Mouse (Mus musculus) MEL (cell line): ENCODE measurements around the gene Nfx1. TPM values are rescaled to one million over a fixed set of nuclear protein-coding genes. Genes with fewer than 3 reads are reported as not detected.
"Not testable (repeated sequence)": the region's sequence is repeated elsewhere in the genome, so short reads cannot be mapped to it uniquely, and the experiment has no call there.

ENCODE experiments used
- DNase-seq: peaks from one replicate; pipeline ENCODE4 v3.0.0; 2011; ENCODE audit warnings: low read depth, low spot score
- H3K27ac ChIP-seq: 2 replicates; pipeline ENCODE4 v1.5.1; 2012; ENCODE audit warnings: low read depth, mild to moderate bottlenecking, control low read depth, low read length, moderate library complexity; ENCODE audit not compliant: control insufficient read depth
- H3K27me3 ChIP-seq, 2 experiments: fragments of 150-350 bp in 1 of 2; sonication (generic) in 1 of 2; 2 replicates each; pipeline ENCODE4 v1.6.1; 2012; ENCODE audit warnings: low read length in 2 of 2, mild to moderate bottlenecking in 2 of 2, improper control_type of control experiment in 1 of 2, moderate library complexity in 1 of 2; ENCODE audit not compliant: insufficient read depth in 2 of 2, control insufficient read depth in 1 of 2
- H3K36me3 ChIP-seq, 2 experiments: 2 replicates each; pipeline ENCODE4 v1.6.1; 2012 to 2014; ENCODE audit warnings: low read length in 2 of 2, improper control_type of control experiment in 1 of 2, inconsistent platforms in 1 of 2, mild to moderate bottlenecking in 1 of 2; ENCODE audit not compliant: insufficient read depth in 2 of 2, control insufficient read depth in 1 of 2
- H3K4me1 ChIP-seq, 2 experiments: fragments of 150-350 bp in 1 of 2; sonication (generic) in 1 of 2; 2 replicates each; pipeline ENCODE4 v1.6.1; 2012; ENCODE audit warnings: low read length in 2 of 2, improper control_type of control experiment in 1 of 2, mild to moderate bottlenecking in 1 of 2; ENCODE audit not compliant: insufficient read depth in 2 of 2, control insufficient read depth in 1 of 2
- H3K4me3 ChIP-seq, 2 experiments: fragments of 150-350 bp in 1 of 2; sonication (generic) in 1 of 2; 2 replicates each; pipeline ENCODE4 v1.5.1; 2012; ENCODE audit warnings: low read depth in 2 of 2, low read length in 2 of 2, mild to moderate bottlenecking in 2 of 2, moderate library complexity in 2 of 2, control low read depth in 1 of 2, improper control_type of control experiment in 1 of 2; ENCODE audit not compliant: control insufficient read depth in 1 of 2, insufficient read depth in 1 of 2
- H3K79me2 ChIP-seq: 2 replicates; pipeline ENCODE4 v1.6.1; 2012; ENCODE audit warnings: mild to moderate bottlenecking, low read length, moderate library complexity; ENCODE audit not compliant: control insufficient read depth, poor library complexity, insufficient read depth
- H3K9ac ChIP-seq: 2 replicates; pipeline ENCODE4 v1.6.1; 2012; ENCODE audit warnings: low read depth, mild to moderate bottlenecking, control low read depth, low read length, moderate library complexity; ENCODE audit not compliant: control insufficient read depth, poor library complexity, severe bottlenecking
- H3K9me3 ChIP-seq: fragments of 150-350 bp; sonication (generic); replicated peaks from 2 replicates; pipeline ENCODE4 v1.6.1; 2012; ENCODE audit warnings: mild to moderate bottlenecking, low read length, improper control_type of control experiment, moderate library complexity; ENCODE audit not compliant: insufficient read depth
- BHLHE40 ChIP-seq: IDR thresholded peaks from 2 replicates; pipeline ENCODE4 v1.6.1; 2012; ENCODE audit warnings: low read depth, mild to moderate bottlenecking, inconsistent platforms, low read length, improper control_type of control experiment, borderline replicate concordance
- CTCF ChIP-seq, 3 experiments: IDR thresholded peaks in 2 of 3; conservative IDR thresholded peaks in 1 of 3; 2 replicates each; pipeline ENCODE4 v1.5.1; 2011 to 2012; ENCODE audit warnings: low read length in 3 of 3, low read depth in 2 of 3, mild to moderate bottlenecking in 2 of 3, improper control_type of control experiment in 1 of 3, inconsistent platforms in 1 of 3, mixed read lengths in 1 of 3, moderate library complexity in 1 of 3; ENCODE audit not compliant: control insufficient read depth in 1 of 3, insufficient read depth in 1 of 3, poor library complexity in 1 of 3, severe bottlenecking in 1 of 3
- EP300 ChIP-seq, 2 experiments: IDR thresholded peaks; 2 replicates each; pipeline ENCODE4 v1.6.1; 2011; ENCODE audit warnings: improper control_type of control experiment in 2 of 2, low read length in 2 of 2, low read depth in 1 of 2, mild to moderate bottlenecking in 1 of 2
- ETS1 ChIP-seq: IDR thresholded peaks from 2 replicates; pipeline ENCODE4 v1.6.1; 2012; ENCODE audit warnings: low read depth, mild to moderate bottlenecking, inconsistent platforms, low read length, improper control_type of control experiment, moderate library complexity
- KAT2A ChIP-seq: conservative IDR thresholded peaks from 2 replicates; pipeline ENCODE4 v1.6.1; 2012; ENCODE audit warnings: low read depth, low read length, improper control_type of control experiment, inconsistent platforms
- MAFK ChIP-seq: IDR thresholded peaks from 2 replicates; pipeline ENCODE4 v1.6.1; 2011; ENCODE audit warnings: low read depth, mild to moderate bottlenecking, low read length, improper control_type of control experiment, borderline replicate concordance
- MAX ChIP-seq: IDR thresholded peaks from 2 replicates; pipeline ENCODE4 v1.6.1; 2011; ENCODE audit warnings: low read length, improper control_type of control experiment
- MEF2A ChIP-seq: IDR thresholded peaks from 2 replicates; pipeline ENCODE4 v1.6.1; 2014; ENCODE audit warnings: low read depth, mild to moderate bottlenecking, inconsistent platforms, low read length, improper control_type of control experiment; ENCODE audit not compliant: poor library complexity, insufficient replicate concordance, severe bottlenecking; ENCODE audit errors: extremely low read depth
- NELFE ChIP-seq: IDR thresholded peaks from 2 replicates; pipeline ENCODE4 v1.6.1; 2011; ENCODE audit warnings: low read depth, low read length, improper control_type of control experiment
- SIN3A ChIP-seq: IDR thresholded peaks from 2 replicates; pipeline ENCODE4 v1.6.1; 2012; ENCODE audit warnings: low read length, improper control_type of control experiment, inconsistent platforms
- SMC3 ChIP-seq: IDR thresholded peaks from 2 replicates; pipeline ENCODE4 v1.6.1; 2011; ENCODE audit warnings: low read depth, low read length, improper control_type of control experiment
- TBP ChIP-seq: IDR thresholded peaks from 2 replicates; pipeline ENCODE4 v1.8.0; 2011; ENCODE audit warnings: low read depth, low read length, improper control_type of control experiment
- TCF12 ChIP-seq: IDR thresholded peaks from 2 replicates; pipeline ENCODE4 v1.6.1; 2014; ENCODE audit warnings: low read depth, mild to moderate bottlenecking, inconsistent platforms, low read length, improper control_type of control experiment, moderate library complexity
- UBTF ChIP-seq: IDR thresholded peaks from 2 replicates; pipeline ENCODE4 v1.6.1; 2012; ENCODE audit warnings: low read depth, mild to moderate bottlenecking, inconsistent platforms, low read length, improper control_type of control experiment, moderate library complexity, borderline replicate concordance; ENCODE audit not compliant: insufficient read depth
- USF1 ChIP-seq: IDR thresholded peaks from 2 replicates; pipeline ENCODE4 v1.6.1; 2014; ENCODE audit warnings: low read depth, mild to moderate bottlenecking, inconsistent platforms, low read length, improper control_type of control experiment, moderate library complexity
- ZMIZ1 ChIP-seq: IDR thresholded peaks from 2 replicates; pipeline ENCODE4 v1.6.1; 2012; ENCODE audit warnings: low read depth, mild to moderate bottlenecking, inconsistent platforms, low read length, improper control_type of control experiment, moderate library complexity
- polyA plus RNA-seq, 2 experiments: library from polyadenylated mRNA; stranded (reverse) in 1 of 2; unstranded in 1 of 2; fragments of >175 nt in 1 of 2; fragments of >200 nt in 1 of 2; gene quantifications; 2 replicates each; pipeline versions ENCODE4 v1.2.1 to v1.2.4; 2012; ENCODE audit warnings: low replicate concordance in 2 of 2, low read depth in 1 of 2; ENCODE audit not compliant: insufficient read length in 2 of 2, insufficient read depth in 1 of 2, missing spikeins in 1 of 2
- total RNA-seq: library from RNA; depleted of rRNA; stranded (reverse); fragments of 300-350 nt; gene quantifications from 2 replicates; pipeline ENCODE4 v1.2.3, GENCODE M21; 2012

The Nfx1 gene
- total and polyA plus RNA-seq, 3 experiments = 54.9 to 72.6 TPM; not detected in 1

DNA sequence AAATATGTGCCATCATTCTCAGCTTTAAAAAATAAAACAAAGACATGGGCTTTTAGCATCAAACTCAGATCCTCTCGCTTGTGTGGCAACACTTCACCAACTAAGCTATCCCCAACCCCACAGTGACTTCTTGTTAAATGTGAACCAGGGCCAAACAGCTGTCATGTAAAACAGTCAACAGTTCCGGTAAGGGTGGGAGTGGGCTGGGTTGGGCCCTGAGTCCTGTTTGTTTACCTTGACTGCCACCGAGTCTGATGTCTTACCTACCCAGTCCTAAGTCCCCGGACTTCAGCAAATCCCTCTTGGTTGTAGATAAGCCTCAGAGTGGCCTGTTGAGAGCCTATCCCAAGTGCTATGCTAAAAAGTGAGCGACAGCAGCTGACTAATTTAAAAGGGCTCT, 37.0 kb upstream of the Nfx1 start:
- Histone ChIP-seq H3K27ac (no peak overlapping the region), H3K4me3 (no peak overlapping the region), H3K79me2 (no peaks in the 10 kb centered on the region), H3K9ac (no peak overlapping the region), H3K36me3 (peaks cover 0 to 11% of the 10 kb centered on the region in 2 experiments; a peak in 2 of 4 replicates), H3K9me3 (no peaks in the 10 kb centered on the region), H3K4me1 (no peaks in the 10 kb centered on the region), H3K27me3 (no peaks in the 10 kb centered on the region)
- no peak for DNase-seq
- no peak for TF ChIP-seq USF1
- TF ChIP-seq ZMIZ1 = no peak
- no peak for TF ChIP-seq SIN3A
- no peak for TF ChIP-seq MAFK
- TF ChIP-seq MEF2A = no peak
- no peak for TF ChIP-seq KAT2A
- no peak for TF ChIP-seq BHLHE40
- no peak for TF ChIP-seq TBP
- TF ChIP-seq MAX = no peak
- no peak for TF ChIP-seq UBTF
- TF ChIP-seq SMC3 = no peak
- TF ChIP-seq, all 39 proteins: peak for 0

DNA sequence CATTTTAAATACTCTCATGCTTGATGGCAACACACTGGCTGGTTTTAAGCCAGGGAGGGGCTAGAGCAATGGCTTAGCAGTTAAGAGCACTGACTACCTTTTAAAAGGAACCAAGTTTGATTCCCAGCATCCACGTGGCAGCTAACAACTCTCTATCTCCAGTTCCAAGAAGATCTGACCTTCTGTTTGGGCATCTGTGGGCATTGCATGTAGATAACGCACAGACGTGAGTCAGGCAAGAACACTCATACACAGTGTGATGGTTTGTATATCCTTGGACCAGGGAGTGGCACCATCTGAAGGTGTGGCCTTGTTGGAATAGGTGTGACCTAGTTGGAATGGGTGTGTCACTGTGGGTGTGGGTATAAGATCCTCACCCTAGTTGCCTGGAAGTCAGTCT, 36.3 kb upstream of the Nfx1 start:
- H3K9me3 ChIP-seq, H3K4me3 ChIP-seq, H3K79me2 ChIP-seq, H3K27me3 ChIP-seq, H3K4me1 ChIP-seq, H3K27ac ChIP-seq, DNase-seq, H3K9ac ChIP-seq: not testable (repeated sequence)
- H3K36me3 ChIP-seq = peaks cover 0 to 16% of the 10 kb centered on the region in 2 experiments; a peak in 2 of 4 replicates

DNA sequence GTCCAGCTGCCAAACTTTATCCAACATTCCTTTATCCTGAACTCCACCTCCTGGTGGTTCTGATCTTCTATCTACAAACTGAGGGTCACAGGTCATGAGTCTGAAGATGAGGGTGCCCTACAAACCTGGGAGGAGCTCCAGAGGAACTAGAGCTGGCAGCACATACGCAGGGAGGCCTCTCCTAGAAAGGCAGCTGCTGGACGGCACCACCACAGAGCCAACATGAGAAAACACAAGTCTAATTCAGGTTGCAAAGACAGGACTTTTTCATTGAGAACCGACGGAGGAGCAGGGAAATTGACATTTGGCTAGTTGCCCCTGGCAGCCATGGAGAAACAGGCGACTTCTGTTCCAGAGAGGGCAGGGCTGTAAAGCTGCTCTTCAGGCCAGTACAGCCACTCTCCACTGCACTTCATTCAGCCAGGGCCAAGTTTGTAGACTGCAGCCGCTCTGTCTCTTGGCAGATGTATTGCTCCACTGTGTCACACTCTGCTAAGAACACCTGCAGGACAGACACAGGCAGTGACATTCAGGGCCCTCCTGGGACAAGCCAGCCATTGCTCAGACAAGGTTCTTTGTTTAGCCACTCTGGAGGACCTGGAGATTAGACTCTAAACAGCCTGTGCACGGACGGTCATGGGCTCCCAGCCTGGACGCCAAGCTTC, 34.4 kb upstream of the Nfx1 start:
- no peak for DNase-seq
- Histone ChIP-seq H3K79me2 (no peaks in the 10 kb centered on the region), H3K9me3 (no peaks in the 10 kb centered on the region), H3K4me1 (no peaks in the 10 kb centered on the region), H3K4me3 (no peak overlapping the region), H3K27ac (no peak overlapping the region), H3K27me3 (no peaks in the 10 kb centered on the region), H3K36me3 (peaks cover 0 to 28% of the 10 kb centered on the region in 2 experiments; a peak in 2 of 4 replicates), H3K9ac (no peak overlapping the region)
- TF ChIP-seq TBP (no peak), EP300 (IDR thresholded peaks at IDR 0.05; ENCODE audit: low read depth in 1 of 2, low read length in 2 of 2) (no peak), NELFE (no peak), TCF12 (no peak), CTCF (IDR thresholded peaks at IDR 0.05 in 2 of 3, conservative IDR thresholded peaks at IDR 0.05 in 1 of 3; ENCODE audit: control insufficient read depth in 1 of 3, insufficient read depth in 1 of 3, low read depth in 2 of 3, low read length in 3 of 3, poor library complexity in 1 of 3, severe bottlenecking in 1 of 3) (no peak), ZMIZ1 (no peak), ETS1 (no peak)
